Mouse (Mus musculus) left cerebral cortex, postnatal 4 days (tissue): ENCODE measurements around the gene Selenov. TPM values are rescaled to one million over a fixed set of nuclear protein-coding genes. Genes with fewer than 3 reads are reported as not detected.

ENCODE experiments used
- DNase-seq: peaks from one replicate; pipeline ENCODE4 v3.0.0-alpha.2; 2022
- intact Hi-C: fragments of 180-260 bp; cut with DNase I; formaldehyde crosslinking; loops from one replicate; pipeline ENCODE4 v1.15.1; 2025
- total RNA-seq, 2 experiments: library from RNA; stranded (reverse); gene quantifications; 2 replicates each; pipeline ENCODE4 v1.2.3; 2021

Gene Selenov
- total RNA-seq = 1 to 10 TPM; 1.1 to 1.3 TPM

DNA sequence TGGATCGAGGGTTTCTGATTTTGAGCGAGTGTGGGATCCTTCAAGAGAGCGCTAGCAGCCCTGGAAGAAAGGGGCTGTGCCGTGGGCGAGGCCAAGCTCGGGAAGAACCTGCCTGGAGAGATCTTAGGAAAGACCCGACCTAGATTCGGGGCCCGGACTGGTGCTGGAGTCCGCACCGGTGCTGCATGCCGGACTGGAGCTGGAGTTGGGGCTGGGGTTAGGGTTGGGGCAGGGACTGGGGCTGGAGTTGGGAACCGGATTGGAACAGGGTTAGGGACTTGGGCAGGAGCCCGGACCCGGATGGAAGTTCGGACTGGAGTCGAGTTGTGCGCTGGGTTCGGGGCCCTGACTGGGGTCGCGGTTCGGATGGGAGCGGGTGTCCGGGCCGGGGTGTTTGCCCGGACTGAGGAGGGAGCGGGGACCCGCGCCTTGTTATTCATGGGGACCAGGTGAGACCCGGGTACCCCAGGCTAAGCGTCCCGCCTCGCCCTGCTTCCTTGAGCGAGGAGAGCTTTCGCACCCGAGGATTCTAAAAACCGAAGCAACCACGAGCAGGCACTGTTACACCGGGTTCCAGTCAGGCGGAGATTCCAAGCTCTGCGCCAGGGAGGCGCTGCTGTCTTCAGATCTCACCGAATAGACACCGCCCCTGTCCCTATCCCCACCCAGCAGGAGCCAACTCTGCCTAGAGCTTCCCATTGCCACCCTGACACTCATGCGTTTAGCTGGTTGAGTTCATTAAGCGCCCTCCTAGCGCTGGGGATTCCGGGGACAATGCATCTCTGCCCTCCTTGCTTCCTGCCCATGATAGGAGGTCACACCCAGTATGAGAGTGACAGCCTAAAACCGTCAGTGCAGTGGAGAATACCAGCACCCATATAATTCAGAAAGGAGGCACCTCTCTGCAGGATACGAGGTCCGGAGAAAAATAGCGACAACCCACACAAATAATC, at the start of gene Selenov:
Selenov (minus strand) TSS at position 549 of the 953 bp plus-strand sequence.
- intact Hi-C loops = no loop called here
- DNase-seq = peak; percentile 72

GRCm38 (mm10) chr7:28339213-28339917, 48.4 kb upstream of the Selenov start:
- DNase-seq = peak; percentile 48
- intact Hi-C loops = no loop called here

DNA sequence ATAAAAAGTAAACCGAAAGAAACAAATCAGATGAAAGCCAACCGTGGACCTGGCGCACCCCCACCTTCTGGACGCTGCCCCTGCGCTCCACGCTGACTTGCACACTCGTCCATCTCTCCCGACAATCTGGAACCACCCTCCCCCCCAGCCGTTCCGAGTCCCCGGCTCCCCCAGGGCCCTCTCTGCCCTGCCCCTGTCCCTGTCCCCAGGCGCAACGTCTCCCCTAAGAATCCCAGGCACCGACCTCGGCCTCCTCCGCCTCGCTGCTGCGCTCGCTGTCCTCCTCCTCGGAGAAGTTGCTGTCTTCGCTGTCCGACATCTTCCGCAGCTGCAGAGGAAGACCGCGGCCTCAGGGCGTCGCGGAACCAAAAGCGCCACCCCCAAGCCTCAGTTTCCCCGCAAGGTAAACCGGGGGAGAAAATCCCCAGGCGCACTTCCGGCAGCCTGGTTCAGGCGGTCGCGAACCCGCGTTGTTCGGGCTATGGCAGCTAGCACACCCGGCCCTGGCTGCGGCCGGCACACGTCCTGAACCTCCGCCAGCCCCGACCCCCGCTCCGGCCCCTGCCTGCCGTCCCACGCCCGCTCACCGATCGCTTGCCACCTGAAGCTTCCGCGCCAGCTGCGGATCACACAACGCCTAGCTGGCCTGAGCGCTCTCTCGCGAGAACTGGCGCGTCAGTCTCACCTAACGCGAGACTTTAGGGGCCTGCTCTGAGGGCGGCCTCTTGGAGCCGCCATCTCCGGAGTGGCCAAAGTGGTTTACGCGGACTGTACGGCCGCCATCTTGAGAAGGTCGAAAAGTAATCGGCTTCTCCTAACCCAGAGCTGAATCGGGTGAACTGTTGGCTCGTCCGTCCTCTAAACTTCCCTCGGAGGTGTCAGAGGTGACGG, 47.4 kb upstream of the Selenov start, which contains the start of gene Supt5:
Supt5 (minus strand) TSS at position 639 of the 891 bp plus-strand sequence.
- peak; percentile 97 for DNase-seq
- intact Hi-C loops = no loop called here

- intact Hi-C loops = no loop called here
- DNase-seq = no peak
Observed at GRCm38 (mm10) chr7:28335471-28335870, 44.5 kb upstream of the Selenov start.

GRCm38 (mm10) chr7:28334534-28334933, 43.5 kb upstream of the Selenov start:
- intact Hi-C loops = no loop called here
- no peak for DNase-seq

- intact Hi-C loops = no loop called here
- DNase-seq = no peak
Observed at GRCm38 (mm10) chr7:28328260-28328659, 37.3 kb upstream of the Selenov start.

GRCm38 (mm10) chr7:28326457-28326856, 35.5 kb upstream of the Selenov start:
- DNase-seq = no peak
- intact Hi-C loops = no loop called here

GRCm38 (mm10) chr7:28325293-28325692, 34.3 kb upstream of the Selenov start:
- intact Hi-C loops = no loop called here
- DNase-seq = no peak

DNA sequence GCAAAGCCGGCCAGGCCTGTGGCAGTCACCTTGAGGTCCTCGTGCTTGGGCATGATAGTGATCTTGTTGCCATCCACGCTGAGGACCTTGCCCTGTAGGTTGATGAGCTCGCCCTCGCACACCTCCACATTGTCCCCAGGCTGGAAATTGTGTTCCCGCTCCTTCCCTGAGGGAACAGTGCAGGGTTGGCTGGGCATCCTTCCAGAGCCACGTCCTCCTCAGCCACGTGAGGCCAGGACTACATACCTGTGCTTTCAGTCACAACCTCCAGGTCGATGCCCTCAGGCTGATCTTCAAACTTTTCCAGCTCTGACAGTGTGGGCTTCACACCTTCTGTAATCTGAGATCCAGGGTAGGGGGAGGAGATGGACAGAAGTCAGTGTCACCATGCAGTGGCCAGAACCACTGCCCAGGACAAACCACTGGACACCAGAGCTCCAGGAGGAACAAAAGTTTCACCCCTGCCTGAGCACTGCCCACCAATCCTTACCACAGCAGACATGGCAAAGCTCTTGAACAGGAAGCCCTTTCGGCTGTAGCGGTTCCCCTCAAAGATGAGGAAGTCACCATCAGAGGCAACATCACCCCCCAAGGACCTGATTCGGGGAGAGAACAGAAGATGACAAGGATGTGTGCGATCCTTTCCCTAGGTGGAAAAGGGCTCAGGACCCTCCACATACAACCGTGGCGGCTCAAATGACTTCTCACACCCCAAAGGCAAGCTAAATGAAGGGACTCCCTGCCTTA, 31.2 kb upstream of the Selenov start:
- intact Hi-C loops = no loop called here
- no peak for DNase-seq

GRCm38 (mm10) chr7:28318714-28319113, 27.7 kb upstream of the Selenov start:
- intact Hi-C loops = no loop called here
- no peak for DNase-seq

- intact Hi-C loops = no loop called here
Observed at GRCm38 (mm10) chr7:28318036-28318435, 27.1 kb upstream of the Selenov start.

DNA sequence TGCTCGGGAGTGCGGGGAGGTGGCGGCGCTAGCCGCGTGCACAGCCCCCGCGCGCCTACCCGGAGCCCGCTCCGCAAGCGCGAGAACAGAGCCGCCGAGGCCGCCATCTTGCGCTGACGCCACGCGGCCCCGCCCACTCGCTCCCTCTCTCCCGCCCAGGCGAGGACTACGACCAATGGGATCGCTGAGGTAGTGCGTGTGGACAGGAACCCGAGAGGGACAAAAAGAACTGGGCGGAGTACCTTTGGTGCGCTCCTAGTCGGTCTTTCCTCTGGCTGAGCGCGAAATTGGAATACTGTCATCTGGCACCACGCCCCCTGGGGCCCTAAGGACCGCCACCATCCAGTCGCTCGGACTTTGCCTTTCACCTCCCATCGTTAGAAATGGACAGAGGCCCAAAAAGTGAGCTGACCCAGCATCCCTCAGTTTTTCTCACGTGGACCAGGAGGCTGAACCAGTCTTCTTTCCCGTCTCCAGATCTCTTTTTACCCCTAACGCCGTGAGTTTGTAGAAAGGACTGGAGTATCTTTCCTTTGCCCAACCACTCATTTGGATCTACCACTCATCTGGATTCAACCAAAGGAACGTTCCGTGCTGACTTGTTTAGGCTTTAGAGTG, 21.0 kb upstream of the Selenov start, which contains the start of gene Timm50:
Timm50 (minus strand) TSS at position 147 of the 618 bp plus-strand sequence.
- intact Hi-C loops = no loop called here
- DNase-seq = peak; percentile 98

More at GRCm38 (mm10) chr7:28318036-28318435, 27.1 kb upstream of the Selenov start:
- no peak for DNase-seq

- intact Hi-C loops = no loop called here
Observed at GRCm38 (mm10) chr7:28311151-28311925, 20.4 kb upstream of the Selenov start.

DNA sequence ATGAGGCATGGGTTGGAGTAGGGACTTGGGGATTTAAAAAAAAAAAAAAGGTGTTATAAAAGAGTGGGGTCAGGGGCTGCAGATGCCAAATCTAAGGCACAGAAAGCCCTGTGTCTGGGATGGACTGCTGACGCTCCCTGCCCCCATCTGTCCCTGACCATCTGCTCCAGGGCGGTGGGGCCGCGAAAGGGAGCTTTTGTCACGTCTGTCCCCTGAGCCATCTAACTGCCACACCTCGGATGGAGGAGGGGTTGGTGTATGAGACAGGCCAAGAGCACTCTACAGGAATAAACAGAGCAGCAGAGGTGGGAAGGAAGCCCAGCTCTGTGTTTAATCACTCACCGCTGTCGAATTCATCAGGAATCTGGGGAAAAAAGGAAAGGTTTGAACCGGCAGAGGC, 18.8 kb upstream of the Selenov start:
- intact Hi-C loops = loop anchor here (10.0 kb wide), 1 partner anchor 125 kb away; no protein-coding TSS in a partner anchor
- DNase-seq = peak; percentile 73

More at GRCm38 (mm10) chr7:28311151-28311925, 20.4 kb upstream of the Selenov start:
- DNase-seq = no peak

- DNase-seq = no peak
- intact Hi-C loops = loop anchor here (10.0 kb wide), 1 partner anchor 121 kb away; no protein-coding TSS in a partner anchor
Observed at GRCm38 (mm10) chr7:28306216-28306615, 15.2 kb upstream of the Selenov start.

GRCm38 (mm10) chr7:28305641-28306040, 14.7 kb upstream of the Selenov start:
- peak; percentile 84 for DNase-seq
- intact Hi-C loops = loop anchor here (10.0 kb wide), 1 partner anchor 121 kb away; no protein-coding TSS in a partner anchor

GRCm38 (mm10) chr7:28301616-28302433, 10.8 kb upstream of the Selenov start, which contains the start of gene Dll3:
Gene Dll3 (minus strand): TSS chr7:28302238.
- intact Hi-C loops = loop anchor here (10.0 kb wide), 1 partner anchor 117 kb away; no protein-coding TSS in a partner anchor

More at GRCm38 (mm10) chr7:28301616-28302433, 10.8 kb upstream of the Selenov start, which contains the start of gene Dll3:
- DNase-seq = peak; percentile 85
